Mouse (Mus musculus): Measurements from ENCODE around the gene Slc22a15.

Slc22a15 gene

DNA sequence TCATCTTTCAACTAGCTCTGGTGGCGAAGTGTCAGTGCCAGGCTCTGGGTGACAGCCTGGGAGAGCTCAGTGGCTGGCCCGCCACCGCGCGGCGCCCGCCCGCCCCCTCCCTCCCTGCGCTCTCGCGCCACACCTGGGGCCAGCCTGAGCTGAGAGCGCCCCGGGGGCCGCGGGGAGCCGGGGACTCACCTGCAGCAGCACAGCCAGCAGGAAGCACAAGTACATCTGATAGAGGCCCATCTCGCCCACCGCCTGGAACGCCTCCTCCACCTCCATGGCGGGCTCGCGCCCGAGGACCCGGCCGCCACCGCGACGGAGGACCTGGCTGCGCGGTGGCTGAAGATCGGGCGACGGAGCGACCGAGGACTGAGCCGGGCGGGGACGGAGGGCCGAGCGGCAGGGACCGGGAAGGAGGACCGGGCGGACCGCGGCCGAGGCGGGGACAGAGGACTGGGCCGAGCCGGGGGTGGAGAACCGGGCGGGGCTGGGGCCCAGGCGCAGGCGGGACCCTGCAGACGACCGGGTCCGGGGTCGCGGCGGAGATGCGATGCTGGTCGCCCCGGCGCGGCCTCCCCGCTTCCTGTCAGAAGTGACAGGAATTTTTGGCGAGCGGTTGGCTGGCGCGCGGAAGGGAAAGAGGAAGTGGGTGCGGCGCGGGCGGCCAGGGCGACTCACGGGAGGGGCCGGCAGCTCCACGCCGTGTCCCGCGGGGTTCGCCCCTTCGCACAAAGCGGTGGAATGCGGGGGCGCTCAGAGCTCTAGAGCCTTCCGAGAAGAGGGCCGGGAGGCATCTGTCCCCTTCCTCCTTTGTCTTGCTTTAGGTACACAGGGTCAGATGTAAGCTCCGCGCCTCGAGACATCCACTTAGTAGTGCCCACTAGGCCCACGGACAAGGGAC lies at the start of gene Slc22a15:
Slc22a15 (minus strand) TSS at position 611 of the 898 bp plus-strand sequence.
- peak; percentile 71 for DNase-seq

DNA sequence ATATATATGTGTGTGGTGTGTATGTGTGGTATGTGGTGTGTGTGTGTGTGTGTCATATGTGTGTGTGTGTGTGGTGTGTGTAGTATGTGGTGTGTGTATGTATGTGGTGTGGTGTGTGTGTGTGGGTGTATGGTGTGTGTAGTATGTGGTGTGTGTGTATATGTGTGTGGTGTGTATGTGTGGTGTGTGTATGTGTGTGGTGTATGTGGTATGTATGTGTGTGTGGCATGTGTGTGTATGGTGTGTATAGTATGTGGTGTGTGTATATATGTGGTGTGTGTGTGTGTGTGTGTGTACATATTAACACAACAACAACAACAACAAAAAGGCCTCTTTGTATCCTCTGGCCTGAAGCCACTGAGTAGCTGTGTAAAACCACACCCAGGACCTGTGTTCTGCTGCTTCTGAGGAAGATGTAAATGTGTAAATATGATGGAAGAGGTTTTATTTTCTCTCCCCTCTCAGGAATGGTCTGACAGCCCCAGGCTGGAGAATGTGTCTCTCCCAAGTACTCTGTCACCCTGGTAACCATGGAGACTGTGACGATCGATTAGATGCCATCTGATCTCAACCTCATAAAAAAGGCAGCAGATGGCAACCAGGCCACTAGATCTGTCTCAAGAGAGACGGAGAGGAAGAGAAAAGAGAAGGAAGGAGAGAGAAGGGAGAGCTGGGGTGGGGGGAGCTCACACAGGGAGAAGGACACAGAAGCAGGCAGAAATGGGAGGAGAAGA lies 42.7 kb upstream of the Slc22a15 start:
- DNase-seq, result no peak

DNA sequence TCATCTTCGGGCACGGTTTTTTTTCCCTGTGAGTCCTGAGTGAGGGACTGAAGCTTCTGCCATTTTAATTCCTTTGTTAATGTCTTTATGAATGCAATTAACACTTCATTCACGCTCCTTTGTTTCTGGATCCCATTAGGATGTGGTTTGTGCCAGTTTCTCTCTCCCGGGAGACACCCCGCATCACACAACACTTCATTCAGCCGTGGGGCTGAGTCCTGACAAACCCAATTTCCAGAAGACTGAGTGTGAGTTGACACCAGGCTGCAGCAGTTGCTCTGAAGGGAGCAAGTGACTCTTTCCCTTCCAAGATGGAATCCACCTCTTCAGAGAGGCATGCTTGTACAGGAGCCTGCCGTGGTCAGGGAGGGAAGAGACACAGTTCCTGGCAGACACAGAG lies 40.1 kb upstream of the Slc22a15 start:
- no peak for DNase-seq

DNA sequence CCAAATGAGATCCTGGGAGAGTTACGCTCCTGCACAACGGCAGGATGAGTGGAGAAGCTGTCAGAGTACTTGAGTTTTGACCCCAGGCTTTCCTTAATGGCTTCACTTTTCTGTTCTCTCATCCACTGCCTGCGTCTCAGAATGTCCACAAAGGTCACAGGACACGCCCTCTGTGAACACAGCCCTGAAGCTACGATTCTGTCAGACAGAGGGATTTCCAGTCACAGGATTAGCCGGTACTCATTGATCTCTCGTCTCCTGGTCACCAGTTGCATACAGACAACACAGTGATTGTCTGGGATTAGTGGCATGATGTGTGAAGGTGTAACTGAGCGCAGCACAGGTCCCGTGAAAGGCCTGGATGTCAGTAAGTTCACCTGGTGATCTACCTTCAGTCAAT lies 39.2 kb upstream of the Slc22a15 start:
- no peak for DNase-seq

DNA sequence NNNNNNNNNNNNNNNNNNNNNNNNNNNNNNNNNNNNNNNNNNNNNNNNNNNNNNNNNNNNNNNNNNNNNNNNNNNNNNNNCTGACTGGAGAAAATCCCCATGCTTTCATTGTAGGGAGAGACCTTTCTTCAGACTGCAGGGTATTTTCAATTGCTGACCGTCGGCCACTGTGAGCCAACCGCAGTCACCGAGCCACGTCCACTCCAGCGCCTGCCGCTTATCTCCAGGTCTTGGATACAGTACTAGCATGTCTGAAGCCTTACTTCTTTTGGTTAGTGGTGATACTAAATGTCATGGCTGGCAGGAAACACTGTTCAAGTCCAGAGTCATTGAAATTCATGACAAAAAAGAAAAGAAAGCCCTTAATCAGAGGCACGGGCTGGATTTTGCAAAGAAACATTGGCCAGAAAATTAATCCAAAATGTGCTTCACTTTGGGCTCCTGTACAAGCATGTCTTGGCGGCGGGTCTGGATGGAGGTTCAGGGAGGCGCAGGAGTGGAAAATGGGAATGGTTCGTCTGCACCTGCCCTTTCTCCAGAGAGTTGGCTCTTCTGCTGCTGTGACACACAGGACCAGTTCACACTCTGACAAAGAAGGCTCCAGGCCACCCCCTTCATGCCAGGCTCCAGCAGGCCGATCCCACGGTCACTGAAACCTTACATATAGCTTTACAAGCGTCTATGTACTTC lies 37.0 kb upstream of the Slc22a15 start:
- DNase-seq, result no peak

DNA sequence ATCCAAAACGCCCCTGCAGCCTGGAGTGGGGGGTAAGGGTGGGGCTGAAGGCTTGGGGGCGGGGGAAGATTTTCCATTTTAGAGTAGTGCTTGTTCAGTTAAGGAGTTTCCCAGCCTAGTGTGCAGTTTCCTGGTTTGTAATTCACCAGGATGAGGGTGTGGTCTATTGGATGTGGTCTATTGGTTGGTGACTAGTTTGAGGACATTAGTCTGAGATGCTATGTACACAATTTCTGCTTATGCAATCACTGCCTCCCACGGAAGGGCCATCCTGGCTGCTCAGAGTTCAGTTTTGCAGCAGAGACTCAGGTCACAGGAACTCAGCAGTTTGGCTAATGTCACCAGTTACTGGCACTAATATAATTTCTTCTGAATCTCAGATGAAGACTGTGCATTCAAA lies 33.8 kb upstream of the Slc22a15 start:
- DNase-seq, result no peak

DNA sequence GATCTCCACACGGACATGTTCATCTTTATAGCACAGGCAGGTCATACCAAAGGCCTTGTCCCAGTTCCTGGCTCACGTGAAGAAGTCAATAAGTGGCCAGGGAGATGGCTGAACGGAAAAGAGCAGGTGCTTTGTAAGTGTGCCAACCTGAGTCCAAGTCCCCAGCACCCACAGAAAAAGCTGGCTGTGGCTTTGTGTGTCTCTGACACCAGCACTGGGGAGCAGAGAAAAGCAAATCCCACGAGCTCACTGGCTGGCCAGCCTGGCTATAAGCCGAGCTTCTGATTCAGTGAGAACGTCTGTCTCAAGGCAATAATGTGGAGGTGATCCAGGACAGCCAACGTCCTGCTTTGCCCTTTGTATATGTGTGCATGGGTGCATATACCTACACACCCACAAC lies 29.3 kb upstream of the Slc22a15 start:
- DNase-seq, result no peak

DNA sequence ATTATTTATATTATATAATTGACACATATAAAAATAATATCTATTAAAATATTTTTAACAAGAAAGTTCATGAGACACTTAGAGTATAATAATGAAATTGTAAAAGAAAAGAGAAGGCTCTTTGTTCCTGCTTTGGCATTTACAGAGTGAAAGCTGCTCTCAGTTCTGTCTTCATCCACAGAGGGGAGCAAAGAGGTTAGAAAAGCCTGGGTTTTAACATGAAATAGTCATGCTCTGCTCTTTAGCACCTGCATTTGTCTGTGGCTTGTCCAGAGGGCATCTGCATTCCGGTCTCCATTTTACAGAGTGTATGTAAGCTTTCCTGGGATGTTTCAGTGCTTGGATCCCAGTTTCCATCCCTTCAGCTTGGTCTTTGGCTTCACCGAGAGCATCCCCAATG lies 28.3 kb upstream of the Slc22a15 start:
- DNase-seq, result peak; percentile 35

DNA sequence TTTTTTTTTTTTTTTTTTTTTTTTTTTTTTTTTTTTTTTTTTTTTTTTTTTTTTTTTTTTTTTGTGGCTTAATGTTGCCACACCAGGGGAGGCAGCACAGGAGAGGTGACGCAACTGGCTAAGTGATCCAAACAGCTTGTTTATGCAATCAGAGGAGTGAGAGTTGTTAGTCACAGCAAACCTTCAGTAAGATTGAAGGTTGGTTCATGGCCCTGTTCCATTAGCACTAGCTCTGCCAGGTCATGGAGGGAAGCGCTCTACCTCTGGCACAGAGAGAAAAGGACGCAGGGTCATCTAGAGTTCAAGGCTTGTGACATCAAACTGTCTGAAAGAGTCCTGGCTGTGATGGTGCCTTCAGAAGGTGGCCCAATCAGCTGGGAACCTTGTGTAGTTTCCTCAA lies 24.3 kb upstream of the Slc22a15 start:
- DNase-seq, result no peak

DNA sequence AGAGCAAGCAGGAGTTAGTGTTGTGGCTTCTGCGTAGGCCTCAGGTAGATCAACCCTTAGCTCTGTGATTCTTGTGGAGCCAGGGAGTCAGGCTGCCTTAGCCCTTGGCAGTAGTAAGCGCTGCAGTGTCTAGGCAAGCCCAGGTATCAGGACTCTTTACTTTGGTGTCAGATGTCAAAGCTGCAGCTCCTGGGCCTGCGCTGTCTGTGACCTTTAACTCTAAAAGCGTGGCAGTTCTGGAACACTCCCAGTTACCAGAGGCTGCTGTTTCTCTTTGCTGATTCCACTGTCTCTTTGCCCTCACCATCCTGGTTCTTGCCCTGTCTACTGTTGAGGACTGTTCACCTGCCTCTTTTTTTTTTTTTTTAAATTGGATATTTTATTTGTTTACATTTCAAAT lies 23.0 kb upstream of the Slc22a15 start:
- no peak for DNase-seq

DNA sequence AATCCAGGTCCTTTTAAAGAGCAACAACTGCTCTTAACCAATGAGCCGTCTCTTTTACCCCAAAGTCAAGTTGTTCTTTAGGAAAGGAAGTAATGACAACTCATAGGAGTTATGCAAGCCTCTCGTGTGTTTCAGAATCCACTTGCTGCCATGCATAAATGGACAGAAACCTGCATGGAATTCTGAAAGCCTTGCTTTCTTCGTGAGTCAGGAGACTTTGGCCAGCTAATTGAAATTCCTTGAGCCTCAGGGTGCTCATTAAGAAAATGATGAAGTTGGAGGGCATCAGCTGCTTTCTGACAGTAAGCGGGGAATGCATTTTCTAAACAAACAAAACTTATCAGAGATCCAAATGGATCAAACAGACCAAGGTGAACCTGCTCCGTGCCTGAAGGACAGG lies 21.0 kb upstream of the Slc22a15 start:
- no peak for DNase-seq

DNA sequence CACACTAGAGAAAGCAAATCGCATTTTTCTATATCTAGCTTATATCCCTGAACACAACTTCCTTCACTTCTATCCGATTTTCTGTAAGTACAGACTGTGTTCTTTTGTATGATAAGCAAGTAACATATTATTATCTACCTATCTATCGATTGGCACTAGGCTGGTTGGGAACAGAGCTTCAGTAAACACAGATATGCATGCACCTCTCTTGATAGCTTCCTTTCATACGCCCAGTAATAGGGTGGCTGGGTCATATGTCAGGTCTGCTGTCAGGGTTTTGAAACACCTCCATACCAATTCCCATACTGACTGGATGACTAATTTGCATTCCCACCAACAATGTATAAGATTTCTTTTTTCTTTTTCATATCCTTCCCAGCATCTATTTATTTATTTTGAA lies 16.2 kb upstream of the Slc22a15 start:
- no peak for DNase-seq

DNA sequence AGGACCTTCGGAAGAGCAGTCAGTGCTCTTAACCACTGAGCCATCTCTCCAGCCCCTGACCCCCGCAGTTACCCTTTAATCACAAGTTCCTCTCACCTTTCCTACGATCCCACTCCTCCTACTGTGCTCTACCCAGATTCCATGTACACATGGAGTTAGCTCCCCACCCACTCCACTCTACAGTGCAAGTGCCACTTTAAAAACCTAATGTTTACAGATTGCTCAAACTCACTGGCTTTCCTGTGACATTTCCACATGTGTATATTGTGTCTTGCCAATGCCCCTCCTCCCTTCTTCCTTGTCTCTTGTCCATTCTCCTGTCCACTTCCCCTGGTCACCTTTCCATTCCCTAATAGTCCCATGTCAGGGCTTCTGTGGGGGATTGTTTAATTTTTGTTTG lies 15.6 kb upstream of the Slc22a15 start:
- DNase-seq, result no peak

DNA sequence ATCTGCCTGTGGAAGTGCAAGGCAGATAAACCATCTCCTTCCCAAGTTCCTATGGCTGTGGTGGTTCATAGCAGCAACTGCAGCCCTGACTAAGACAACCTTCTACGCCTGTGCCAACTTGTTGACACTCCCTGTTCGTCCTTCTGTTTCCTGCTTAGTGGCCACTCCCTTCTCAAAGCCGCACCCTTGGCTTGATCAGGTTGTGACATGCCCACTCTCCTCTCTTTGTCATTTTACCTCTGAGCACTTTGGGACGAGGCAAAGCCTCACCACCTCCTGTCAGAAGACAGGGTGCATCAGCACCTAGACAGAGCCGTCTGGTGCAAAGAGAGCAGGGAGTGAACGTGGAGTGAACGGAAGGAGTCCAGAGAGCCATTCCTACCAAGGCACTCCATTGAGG lies 14.9 kb upstream of the Slc22a15 start:
- DNase-seq, result no peak

DNA sequence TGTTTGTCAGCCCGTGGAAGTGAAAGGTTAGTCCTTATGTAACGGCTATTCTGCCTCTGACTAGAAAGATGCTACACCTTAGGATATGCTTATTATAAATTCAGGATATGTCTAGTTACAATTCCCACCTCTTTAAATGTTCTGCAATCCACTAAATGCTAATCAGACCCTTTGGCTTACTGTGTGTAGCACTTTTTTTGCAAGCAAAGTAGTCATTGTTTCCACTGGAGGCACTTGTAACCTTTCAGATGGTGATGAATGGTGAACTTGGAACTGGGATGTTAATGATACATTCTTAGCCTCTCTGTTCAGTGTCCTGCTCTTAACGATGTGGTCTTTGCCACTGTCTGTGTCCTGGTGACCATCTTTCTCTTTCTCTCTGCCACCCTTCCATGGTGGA lies 12.1 kb upstream of the Slc22a15 start:
- no peak for DNase-seq

DNA sequence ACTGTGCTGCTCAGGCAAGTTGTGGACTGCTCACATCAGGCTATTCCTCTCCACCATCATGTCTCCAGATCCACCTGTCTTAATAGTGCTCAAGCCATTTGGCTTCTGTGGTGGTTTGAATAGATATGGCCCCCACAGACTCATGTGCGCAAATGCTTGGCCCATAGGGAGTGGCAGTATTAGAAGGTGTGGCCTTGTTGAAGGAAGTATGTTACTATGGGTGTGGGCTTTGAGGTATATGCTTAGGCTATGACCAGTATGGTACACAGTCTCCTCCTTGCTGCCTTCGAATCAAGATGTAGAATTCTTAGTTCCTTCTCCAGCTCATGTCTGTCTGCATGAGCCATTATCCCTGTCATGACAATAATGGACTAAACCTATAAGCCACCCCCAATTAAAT lies 9.6 kb upstream of the Slc22a15 start:
- no peak for DNase-seq

DNA sequence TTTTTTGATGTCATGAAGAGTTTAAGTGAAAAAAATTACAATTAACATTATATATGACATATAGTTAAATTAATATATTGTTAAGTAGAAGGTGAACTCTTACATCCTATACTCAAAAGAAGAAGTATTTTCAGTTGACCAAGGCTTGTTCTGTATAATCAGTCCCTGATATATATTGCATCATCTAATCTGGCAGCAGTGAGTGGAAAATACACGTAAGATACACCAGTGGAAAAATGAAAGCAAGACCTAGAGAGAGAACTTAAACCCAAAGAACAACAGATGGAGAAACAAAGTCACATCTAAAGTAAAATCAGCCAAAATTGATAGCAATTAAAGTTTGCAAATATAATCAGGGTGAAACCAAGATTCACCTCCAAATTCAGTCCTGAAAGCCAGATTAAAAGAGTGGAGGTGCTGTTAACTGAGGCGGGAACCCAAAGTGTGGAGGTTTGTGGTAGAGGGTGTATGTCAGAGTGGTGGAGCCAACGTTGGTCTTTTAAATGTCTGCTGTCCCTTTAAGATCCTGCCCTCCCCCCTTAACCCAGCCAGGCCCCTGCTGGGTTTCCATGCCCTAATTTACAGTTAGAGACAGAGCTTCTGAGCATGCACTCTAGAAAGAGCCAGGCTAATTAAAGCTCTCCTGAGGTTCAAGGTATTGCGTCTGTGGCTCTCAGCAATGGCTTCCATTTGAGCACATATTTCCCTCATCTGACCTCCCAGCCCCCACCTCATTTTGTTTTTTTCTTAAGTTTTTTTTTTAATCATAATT lies 5.0 kb upstream of the Slc22a15 start:
- DNase-seq, result peak; percentile 55

DNA sequence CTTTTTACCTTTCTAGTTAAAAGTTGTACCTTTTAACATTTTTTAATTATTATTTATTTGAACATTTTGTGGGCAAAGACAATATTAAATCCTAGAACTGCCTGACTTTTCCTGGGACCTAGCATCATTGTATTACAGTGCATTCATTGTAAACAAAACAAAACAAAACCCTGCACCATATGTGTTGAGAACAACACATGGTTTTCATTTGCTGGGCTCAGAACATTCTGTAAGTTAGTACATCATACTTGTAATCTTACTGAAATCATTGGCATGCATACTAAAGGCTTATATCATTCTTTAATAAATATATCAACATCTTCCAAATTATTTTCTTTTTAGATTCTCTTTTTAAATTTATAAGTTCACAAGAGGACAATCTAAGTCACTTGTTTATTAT lies 2.4 kb upstream of the Slc22a15 start:
- DNase-seq, result no peak

DNA sequence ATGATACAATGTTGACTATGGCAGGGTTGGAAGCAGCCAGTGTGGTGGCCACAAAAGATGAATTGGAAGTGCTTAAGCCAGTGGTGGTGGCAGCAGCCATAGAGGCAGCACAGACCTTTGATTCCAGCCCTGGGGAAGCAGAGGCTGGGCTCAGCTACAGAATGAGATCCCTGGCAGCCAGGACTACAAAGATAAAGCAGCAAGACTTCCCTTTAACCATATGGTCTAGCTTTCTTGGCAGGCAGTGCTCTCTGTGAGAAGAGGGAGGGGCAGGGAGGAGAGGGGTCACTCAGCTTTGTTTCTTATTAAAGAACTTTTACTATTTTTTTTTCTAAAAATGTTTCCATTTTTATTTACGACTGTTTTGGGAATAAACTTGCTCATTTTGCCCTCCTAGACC lies 1.4 kb upstream of the Slc22a15 start:
- DNase-seq, result peak; percentile 84

DNA sequence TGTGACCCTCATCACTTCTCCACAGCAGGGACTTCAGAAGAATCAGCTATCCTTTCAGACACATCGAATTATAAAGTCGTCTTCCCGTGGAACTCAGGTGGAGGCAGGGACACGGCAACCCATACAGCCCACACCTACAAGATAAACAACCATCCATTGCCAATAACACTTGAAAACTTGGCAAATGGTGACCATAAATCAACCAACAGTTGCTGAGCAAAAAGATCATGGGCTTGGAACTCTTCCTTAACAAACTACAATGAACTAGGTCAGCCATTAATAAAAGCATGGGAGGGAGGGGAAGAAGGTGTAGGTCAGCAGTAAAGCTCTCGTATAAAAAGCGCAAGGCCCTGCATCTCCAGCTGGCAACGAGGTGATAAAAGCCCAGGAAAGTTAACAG lies 1.9 kb downstream of the Slc22a15 start:
- DNase-seq, result peak; percentile 38

DNA sequence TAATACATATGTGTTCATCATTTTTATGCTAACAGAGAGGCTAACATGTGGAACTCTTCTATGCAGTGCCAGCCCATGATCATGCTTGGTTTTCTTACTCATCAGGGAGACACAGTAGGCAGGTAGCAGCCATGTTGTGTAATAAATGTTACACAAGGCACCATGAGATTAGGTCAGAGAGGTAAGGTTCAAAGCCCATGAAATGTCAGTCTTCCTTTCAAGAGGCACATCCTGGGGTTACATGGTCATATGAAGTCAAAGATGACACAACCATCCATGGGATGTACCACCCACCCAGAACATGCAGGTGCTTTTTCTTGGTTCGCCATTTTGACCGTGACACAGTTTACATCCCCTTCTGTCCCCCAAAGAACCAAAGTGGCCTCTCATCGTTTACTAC lies 5.7 kb downstream of the Slc22a15 start:
- no peak for DNase-seq

DNA sequence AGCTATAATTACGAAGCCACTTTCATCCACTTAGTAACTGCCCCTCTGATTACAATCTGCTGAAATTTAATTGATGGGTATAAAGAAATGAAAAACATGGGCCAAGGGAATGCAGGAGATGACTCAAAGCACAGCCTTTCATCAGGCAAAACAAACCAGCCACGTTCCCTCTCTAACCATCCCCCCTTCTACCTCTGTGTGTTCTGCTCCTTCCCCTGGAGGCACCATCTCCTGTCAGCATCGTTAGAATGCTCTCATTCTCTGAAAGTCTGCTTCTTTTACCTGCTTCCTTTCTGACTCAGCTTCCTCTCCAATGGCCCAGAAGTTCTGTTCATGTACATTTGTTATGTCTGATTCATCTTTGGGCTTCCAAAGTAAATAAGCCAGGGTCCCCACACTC lies 6.6 kb downstream of the Slc22a15 start:
- DNase-seq, result no peak

DNA sequence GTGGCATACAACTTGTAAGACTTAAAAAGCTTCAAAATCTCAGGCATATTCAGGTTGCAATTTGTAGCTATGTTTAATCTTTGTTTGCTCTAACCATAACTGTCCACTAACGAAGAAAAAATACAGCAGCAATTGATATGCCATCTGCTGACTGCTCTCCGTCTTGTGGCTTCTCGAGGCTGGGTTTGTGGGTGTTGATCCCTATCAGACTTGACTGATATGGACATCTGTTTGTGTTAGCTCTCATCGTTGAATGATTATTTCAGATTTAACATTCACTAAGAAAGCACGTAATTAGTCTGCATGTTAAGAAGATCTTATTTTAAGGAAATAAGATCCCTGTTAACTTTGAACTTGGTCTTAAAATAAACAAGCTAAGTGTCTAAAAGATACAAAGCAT lies 7.7 kb downstream of the Slc22a15 start:
- no peak for DNase-seq

All from cerebellum, adult 9-10 months (tissue).